Mouse (Mus musculus) heart, embryonic 14.5 days (tissue): Measurements from ENCODE around the gene Pnp. TPM values are rescaled to one million over a fixed set of nuclear protein-coding genes. Genes with fewer than 3 reads are reported as not detected.
"Not testable (repeated sequence)": the region's sequence is repeated elsewhere in the genome, so short reads cannot be mapped to it uniquely, and the experiment has no call there.

Source experiments
- ATAC-seq: fragments of 200-750 bp; cut with Nextera tagmentation; 2 replicates; pipeline ENCODE4 v1.8.0; 2017; ENCODE audit warnings: low read depth, moderate TSS enrichment; ENCODE audit not compliant: insufficient number of reproducible peaks, insufficient read depth, low FRiP score
- H3K27ac ChIP-seq, 2 experiments: fragments of 200-500 bp in 1 of 2; fragments of 300-500 bp in 1 of 2; sonication (generic) in 1 of 2; replicated peaks in 1 of 2; 2 replicates each; pipeline ENCODE4 v1.5.1; 2012 to 2014; ENCODE audit warnings: low read depth in 2 of 2, low read length in 2 of 2, control low read depth in 1 of 2, mild to moderate bottlenecking in 1 of 2, mixed read lengths in 1 of 2; ENCODE audit not compliant: control insufficient read depth in 1 of 2, insufficient read depth in 1 of 2
- H3K27me3 ChIP-seq: fragments of 300-500 bp; sonication (generic); 2 replicates; pipeline ENCODE4 v1.6.1; 2014; ENCODE audit warnings: mild to moderate bottlenecking, low read length, control low read depth; ENCODE audit not compliant: control insufficient read depth, insufficient read depth
- H3K36me3 ChIP-seq: fragments of 300-500 bp; sonication (generic); 2 replicates; pipeline ENCODE4 v1.6.1; 2014; ENCODE audit warnings: mild to moderate bottlenecking, control low read depth, low read length, mixed read lengths; ENCODE audit not compliant: control insufficient read depth, insufficient read depth
- H3K4me1 ChIP-seq, 2 experiments: fragments of 200-500 bp in 1 of 2; fragments of 300-500 bp in 1 of 2; sonication (generic) in 1 of 2; 2 replicates each; pipeline ENCODE4 v1.6.1; 2012 to 2014; ENCODE audit warnings: low read length in 2 of 2, control low read depth in 1 of 2, mixed read lengths in 1 of 2; ENCODE audit not compliant: control insufficient read depth in 2 of 2, insufficient read depth in 2 of 2
- H3K4me2 ChIP-seq: fragments of 300-500 bp; sonication (generic); 2 replicates; pipeline ENCODE4 v1.6.1; 2014; ENCODE audit warnings: mild to moderate bottlenecking, low read length
- H3K4me3 ChIP-seq, 2 experiments: fragments of 200-500 bp in 1 of 2; fragments of 300-500 bp in 1 of 2; sonication (generic) in 1 of 2; 2 replicates each; pipeline ENCODE4 v1.5.1; 2012 to 2014; ENCODE audit warnings: low read length in 2 of 2, mild to moderate bottlenecking in 2 of 2, control low read depth in 1 of 2, low read depth in 1 of 2, moderate library complexity in 1 of 2; ENCODE audit not compliant: control insufficient read depth in 1 of 2, insufficient read depth in 1 of 2
- H3K9ac ChIP-seq: fragments of 300-500 bp; sonication (generic); 2 replicates; pipeline ENCODE4 v1.6.1; 2014; ENCODE audit warnings: mild to moderate bottlenecking, low read length
- H3K9me3 ChIP-seq: fragments of 300-500 bp; sonication (generic); 2 replicates; pipeline ENCODE4 v1.6.1; 2016; ENCODE audit warnings: low read length, control low read depth; ENCODE audit not compliant: control insufficient read depth
- WGBS: fragments of 180-500 bp; shearing (Covaris S2); extraction: QIAGEN DNeasy Blood & Tissue Kit; methylation state at CpG from one replicate; pipeline ENCODE4 v1.1.7; 2014; 5-methylcytosine and 5-hydroxymethylcytosine counted together
- polyA plus RNA-seq: library from polyadenylated mRNA; unstranded; fragments of >200 nt; fragmentation: Nextera tagmentation; extraction: Ambion mirVana; gene quantifications from 2 replicates; pipeline ENCODE4 v1.2.1, GENCODE M21; 2014

Pnp gene
- polyA plus RNA-seq, 1 experiment from 2014 or later = 30.5 TPM

DNA sequence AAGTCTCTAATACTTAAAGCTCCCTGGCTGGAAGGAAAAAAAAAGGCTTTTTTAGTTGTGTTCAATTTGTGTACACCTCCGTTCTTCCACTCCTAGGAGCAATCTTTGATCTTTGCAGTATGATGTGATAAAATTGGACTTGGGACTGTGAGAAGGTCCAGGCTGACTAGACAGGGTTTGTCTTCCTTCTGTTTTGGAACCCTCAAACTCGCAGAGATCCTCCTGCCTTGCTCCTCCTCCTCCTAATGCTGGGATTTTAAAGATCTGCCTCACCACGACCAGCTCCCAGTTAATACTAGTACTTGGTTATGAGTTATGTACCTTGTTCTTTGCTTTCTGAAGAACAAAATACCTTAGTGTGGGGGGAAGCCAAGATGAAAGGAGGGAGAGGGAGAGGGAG is 14.6 kb downstream of the Pnp start:
- Histone ChIP-seq H3K4me3 (peak overlapping the region; percentile 21 to 46; a peak in 3 of 4 replicates), H3K9ac (peak overlapping the region; percentile 57), H3K4me2 (peak overlapping the region; percentile 64)
- H3K4me1 ChIP-seq, H3K27me3 ChIP-seq, ATAC-seq, H3K9me3 ChIP-seq, H3K27ac ChIP-seq, H3K36me3 ChIP-seq: not testable (repeated sequence)
- 34% methylated on average over 3 of the region's 3 CpGs for WGBS

DNA sequence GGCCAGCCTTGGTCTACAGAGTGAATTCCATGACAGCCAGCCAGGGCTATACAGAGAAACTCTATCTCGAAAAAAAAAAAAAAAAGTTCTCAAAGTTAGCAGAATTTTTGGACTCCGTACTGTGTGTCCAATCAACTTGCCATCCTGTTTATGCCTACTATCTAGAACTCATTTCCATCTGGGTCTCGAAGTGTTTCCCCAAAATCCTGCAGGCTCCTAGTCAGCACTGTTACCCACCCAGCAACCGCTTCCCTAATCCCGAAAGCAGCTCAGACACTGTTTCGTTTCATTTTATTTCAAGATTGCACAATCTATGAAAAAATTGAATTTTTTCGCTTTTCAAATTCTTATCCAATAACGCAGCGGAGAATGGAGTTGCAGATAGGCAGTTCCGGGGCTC is 24.6 kb downstream of the Pnp start:
- no peaks in the 10 kb centered on the region for H3K4me1 ChIP-seq
- ATAC-seq = no peak
- no peak overlapping the region for H3K4me3 ChIP-seq
- no peaks in the 10 kb centered on the region for H3K27me3 ChIP-seq
- 81% methylated on average over 10 of the region's 10 CpGs for WGBS
- H3K4me2 ChIP-seq = 0 out of 2 replicates have a peak overlapping the region, but pooled peaks have one; percentile 53
- H3K27ac ChIP-seq = no peak overlapping the region
- peaks cover 10% of the 10 kb centered on the region for H3K36me3 ChIP-seq
- H3K9me3 ChIP-seq = no peaks in the 10 kb centered on the region
- H3K9ac ChIP-seq = no peak overlapping the region

DNA sequence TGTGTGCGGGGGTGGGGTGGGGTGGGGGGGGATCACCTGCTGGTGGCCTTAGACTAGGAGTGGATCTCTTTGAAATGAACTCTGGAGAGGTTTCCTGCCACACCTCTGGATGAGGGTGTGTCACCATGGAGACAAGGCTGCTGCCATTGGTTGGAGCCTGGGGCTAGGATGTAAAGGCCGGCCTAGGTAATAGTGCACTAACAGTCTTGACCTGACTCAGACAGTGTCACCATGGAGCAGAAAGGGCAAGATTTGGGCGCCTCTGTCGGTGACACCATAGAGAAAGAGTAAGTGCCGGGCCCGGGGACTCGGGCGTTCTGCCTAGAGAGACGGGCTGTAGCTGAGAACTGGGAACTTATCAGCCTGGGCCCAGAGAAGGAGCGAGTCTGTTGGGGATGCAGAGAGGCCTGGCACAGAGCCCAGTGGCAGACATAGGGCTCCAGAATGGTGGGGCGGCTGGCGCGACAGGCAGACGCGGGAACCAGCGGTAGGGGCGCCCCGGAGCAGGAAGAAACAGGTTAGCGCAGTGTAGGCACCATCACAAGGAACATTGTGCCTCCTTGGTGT is 25.1 kb downstream of the Pnp start, which contains the start of gene Pnp2:
Pnp2 (plus strand) TSS at position 51 of the 567 bp plus-strand sequence.
- peak; percentile 82 for ATAC-seq
- peak within 1 kb of the TSS in 1 of 2 experiments; percentile 22; a peak in 1 of 4 replicates for H3K27ac ChIP-seq
- not testable (repeated sequence) for H3K9ac ChIP-seq, H3K36me3 ChIP-seq, H3K27me3 ChIP-seq, H3K4me1 ChIP-seq, H3K9me3 ChIP-seq
- WGBS = 4% methylated on average over 18 of the region's 19 CpGs
- peak within 1 kb of the TSS; percentile 53 for H3K4me2 ChIP-seq
- peak within 1 kb of the TSS; percentile 15 to 22; a peak in 2 of 4 replicates for H3K4me3 ChIP-seq

DNA sequence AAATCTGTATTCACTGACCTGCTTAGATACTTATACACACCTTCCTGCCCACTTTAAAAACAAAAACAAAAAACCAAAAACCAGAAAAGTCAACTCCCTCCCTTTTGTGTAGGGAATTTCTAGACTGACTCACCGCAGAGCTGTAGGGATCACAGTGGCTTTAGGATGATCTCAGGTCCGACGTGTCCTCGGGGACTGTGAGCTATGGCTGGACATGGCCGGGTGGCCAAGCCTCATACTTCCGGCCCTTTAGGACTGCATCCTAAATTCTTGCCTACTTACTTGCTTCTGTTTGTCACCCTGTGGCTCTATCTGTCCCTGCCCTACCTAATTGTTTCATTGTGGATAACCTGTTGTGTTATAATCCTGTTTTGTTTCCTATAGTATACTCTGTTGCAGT is 25.8 kb downstream of the Pnp start:
- H3K9ac ChIP-seq, H3K27me3 ChIP-seq, H3K4me1 ChIP-seq, H3K4me3 ChIP-seq, H3K36me3 ChIP-seq, H3K9me3 ChIP-seq, ATAC-seq, H3K27ac ChIP-seq: not testable (repeated sequence)
- H3K4me2 ChIP-seq = peak overlapping the region; percentile 53
- 82% methylated on average over 6 of the region's 6 CpGs for WGBS

DNA sequence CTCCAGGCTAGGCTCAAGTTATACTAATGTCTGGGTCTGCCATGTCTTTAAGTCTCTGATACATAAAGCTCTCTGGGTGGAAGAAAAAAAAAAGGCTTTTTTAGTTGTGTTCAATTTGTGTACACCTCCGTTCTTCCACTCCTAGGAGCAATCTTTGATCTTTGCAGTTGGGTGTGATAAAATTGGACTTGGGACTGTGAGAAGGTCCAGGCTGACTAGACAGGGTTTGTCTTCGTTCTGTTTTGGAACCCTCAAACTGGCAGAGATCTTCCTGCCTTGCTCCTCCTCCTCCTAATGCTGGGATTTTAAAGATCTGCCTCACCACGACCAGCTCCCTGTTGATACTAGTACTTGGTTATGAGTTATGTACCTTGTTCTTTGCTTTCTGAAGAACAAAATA is 26.3 kb downstream of the Pnp start:
- ATAC-seq, H3K27me3 ChIP-seq, H3K27ac ChIP-seq, H3K4me1 ChIP-seq, H3K4me2 ChIP-seq, H3K9me3 ChIP-seq, H3K36me3 ChIP-seq, H3K4me3 ChIP-seq, H3K9ac ChIP-seq: not testable (repeated sequence)
- 64% methylated on average over 3 of the region's 3 CpGs for WGBS

DNA sequence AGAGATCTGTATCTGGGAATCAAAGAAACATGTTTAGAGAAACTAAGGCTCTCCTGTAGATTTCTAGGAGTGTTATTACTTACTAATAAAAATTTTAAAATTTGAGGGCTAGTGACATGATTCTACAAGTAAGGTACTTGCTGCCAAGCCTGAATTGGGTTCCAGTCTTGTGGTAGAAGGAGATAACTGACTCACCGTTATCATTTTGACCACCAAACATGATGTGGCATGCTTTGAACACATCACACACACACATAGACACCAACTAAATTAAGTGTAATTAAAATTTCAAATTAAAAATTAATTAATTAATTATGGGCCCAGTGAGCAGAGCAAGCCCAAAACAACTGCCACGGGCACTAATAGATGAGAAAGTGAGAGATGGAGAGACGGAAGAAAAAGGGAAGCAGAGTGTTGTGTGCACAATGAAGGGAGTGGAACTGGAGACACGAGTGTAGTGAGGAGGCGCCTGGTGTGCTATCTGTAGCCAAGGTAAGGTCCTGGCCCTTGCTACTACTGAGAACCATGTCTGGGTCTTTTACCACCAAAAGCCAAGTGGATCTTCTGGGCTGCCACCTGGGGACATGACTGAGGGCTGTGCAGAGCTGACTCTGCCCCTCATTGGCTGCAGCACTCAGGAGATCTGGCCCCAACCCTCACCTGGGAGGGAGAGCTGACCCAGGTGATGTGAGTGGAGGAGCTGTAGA is 27.6 kb downstream of the Pnp start:
- not testable (repeated sequence) for H3K4me2 ChIP-seq, H3K4me1 ChIP-seq, H3K27me3 ChIP-seq, ATAC-seq, H3K4me3 ChIP-seq, H3K9me3 ChIP-seq, H3K9ac ChIP-seq, H3K36me3 ChIP-seq, H3K27ac ChIP-seq
- 87% methylated on average over 5 of the region's 5 CpGs for WGBS

- Histone ChIP-seq H3K27ac (no peak overlapping the region), H3K9ac (no peak overlapping the region), H3K4me1 (peaks cover 4 to 6% of the 10 kb centered on the region in 2 experiments; a peak in 1 of 4 replicates), H3K4me3 (no peak overlapping the region), H3K9me3 (no peaks in the 10 kb centered on the region; the same call in 1 of the 2 replicates), H3K36me3 (no peaks in the 10 kb centered on the region), H3K4me2 (no peak overlapping the region), H3K27me3 (no peaks in the 10 kb centered on the region)
- 83% methylated on average over 5 of the region's 5 CpGs for whole genome bisulfite sequencing
- ATAC-seq = no peak
Measured at GRCm38 (mm10) chr14:50968216-50968980, 37.5 kb downstream of the Pnp start.
